Mouse (Mus musculus) hindbrain, embryonic 13.5 days (tissue): ENCODE measurements around the gene Ifrd2. TPM values are rescaled to one million over a fixed set of nuclear protein-coding genes. Genes with fewer than 3 reads are reported as not detected.

Source experiments
- ATAC-seq: fragments of 200-750 bp; cut with Nextera tagmentation; 2 replicates; pipeline ENCODE4 v1.8.0; 2017; ENCODE audit warnings: moderate TSS enrichment; ENCODE audit not compliant: low FRiP score
- H3K27ac ChIP-seq: fragments of 300-500 bp; sonication (generic); 2 replicates; pipeline ENCODE4 v1.5.1; 2015; ENCODE audit warnings: inconsistent platforms, mild to moderate bottlenecking, moderate library complexity
- H3K27me3 ChIP-seq: fragments of 300-500 bp; sonication (generic); 2 replicates; pipeline ENCODE4 v1.6.1; 2015; ENCODE audit warnings: mild to moderate bottlenecking, inconsistent platforms
- H3K36me3 ChIP-seq: fragments of 300-500 bp; sonication (generic); 2 replicates; pipeline ENCODE4 v1.6.1; 2015; ENCODE audit warnings: mild to moderate bottlenecking, inconsistent platforms
- H3K4me1 ChIP-seq: fragments of 300-500 bp; sonication (generic); replicated peaks from 2 replicates; pipeline ENCODE4 v1.6.1; 2015; ENCODE audit warnings: inconsistent platforms
- H3K4me2 ChIP-seq: fragments of 300-500 bp; sonication (generic); 2 replicates; pipeline ENCODE4 v1.6.1; 2015; ENCODE audit warnings: inconsistent platforms, mild to moderate bottlenecking, moderate library complexity
- H3K4me3 ChIP-seq: fragments of 300-500 bp; sonication (generic); 2 replicates; pipeline ENCODE4 v1.5.1; 2015; ENCODE audit warnings: mild to moderate bottlenecking, inconsistent platforms
- H3K9ac ChIP-seq: fragments of 300-500 bp; sonication (generic); 2 replicates; pipeline ENCODE4 v1.6.1; 2015; ENCODE audit warnings: mild to moderate bottlenecking, inconsistent platforms
- H3K9me3 ChIP-seq: fragments of 300-500 bp; sonication (generic); 2 replicates; pipeline ENCODE4 v1.6.1; 2016; ENCODE audit warnings: inconsistent platforms
- WGBS: fragments of 180-500 bp; shearing (Covaris S2); methylation state at CpG from one replicate; pipeline ENCODE4 v1.1.7; 2015; 5-methylcytosine and 5-hydroxymethylcytosine counted together
- polyA plus RNA-seq: library from polyadenylated mRNA; unstranded; fragments of >200 nt; fragmentation: Nextera tagmentation; extraction: Ambion mirVana; gene quantifications from 2 replicates; pipeline ENCODE4 v1.2.1, GENCODE M21; 2015

Ifrd2 gene
- polyA plus RNA-seq, 1 experiment from 2014 or later = 11.8 TPM

GRCm38 (mm10) chr9:107580501-107581317, 6.7 kb upstream of the Ifrd2 start, which contains the start of gene Hyal3:
Hyal3 (plus strand) TSS chr9:107580818.
- WGBS = under 1% methylated on average over 32 of the region's 32 CpGs
- peak within 1 kb of the TSS; percentile 83 for H3K9ac ChIP-seq
- H3K4me2 ChIP-seq = peak within 1 kb of the TSS; percentile 97
- H3K4me1 ChIP-seq = peaks cover 48% of the 10 kb centered on the region
- peak within 1 kb of the TSS; percentile 62 for H3K4me3 ChIP-seq
- H3K27ac ChIP-seq = peak within 1 kb of the TSS; percentile 86
- H3K9me3 ChIP-seq = no peaks in the 10 kb centered on the region
- no peaks in the 10 kb centered on the region for H3K27me3 ChIP-seq
- peaks cover 10% of the 10 kb centered on the region for H3K36me3 ChIP-seq
- ATAC-seq = peak; percentile 70

DNA sequence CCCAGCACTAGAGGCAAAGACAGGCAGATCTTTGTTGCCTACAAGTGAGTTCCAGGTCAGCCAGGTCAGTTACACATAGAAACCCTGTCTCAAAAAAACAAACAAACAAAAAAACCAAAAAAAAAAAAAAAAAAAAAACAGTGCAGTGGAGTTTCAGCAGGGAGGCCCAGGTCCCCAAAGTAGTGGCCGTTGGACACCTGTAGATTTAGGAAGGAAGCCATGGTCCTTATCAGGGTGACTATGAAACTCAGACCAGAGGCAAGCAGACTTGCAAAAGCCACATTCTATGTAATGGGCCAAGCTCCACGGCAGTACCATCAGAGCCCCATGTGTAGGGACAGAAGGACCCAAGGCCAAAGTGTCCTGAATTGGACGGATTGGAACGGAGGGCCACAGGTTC, 5.9 kb upstream of the Ifrd2 start:
- no peak for ATAC-seq
- no peaks in the 10 kb centered on the region for H3K27me3 ChIP-seq
- peaks cover 45% of the 10 kb centered on the region for H3K4me1 ChIP-seq
- peak overlapping the region; percentile 83 for H3K9ac ChIP-seq
- no peaks in the 10 kb centered on the region for H3K9me3 ChIP-seq
- no peak overlapping the region for H3K27ac ChIP-seq
- peaks cover 10% of the 10 kb centered on the region for H3K36me3 ChIP-seq
- H3K4me3 ChIP-seq = peak overlapping the region; percentile 62
- peak overlapping the region; percentile 97 for H3K4me2 ChIP-seq
- 83% methylated on average over 4 of the region's 4 CpGs for WGBS

DNA sequence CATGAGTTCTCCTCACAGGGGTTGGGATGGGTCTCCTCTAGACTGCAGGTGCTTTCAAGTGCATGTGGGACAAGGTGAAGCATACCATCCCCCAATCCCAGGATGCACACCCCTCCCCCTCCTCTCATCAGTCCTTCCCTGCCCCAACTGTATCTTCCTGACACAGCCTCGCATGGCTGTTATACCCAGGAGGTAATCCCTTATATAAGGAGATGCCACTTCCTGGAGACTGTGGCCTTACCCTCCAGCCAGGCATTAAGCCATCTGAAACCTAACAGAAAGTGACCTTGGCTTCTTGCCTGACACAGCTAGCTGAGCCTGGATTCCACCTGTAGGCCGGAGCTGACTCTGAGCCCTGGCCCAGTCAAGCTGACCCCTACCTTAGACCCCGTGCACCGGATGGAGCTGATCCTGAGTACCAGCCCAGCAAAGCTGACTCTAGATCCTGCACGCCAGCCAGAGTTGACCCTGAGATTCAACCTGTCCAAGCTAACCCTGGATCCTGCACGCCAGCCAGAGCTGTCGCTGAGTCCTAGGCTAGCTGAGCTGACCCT, 4.9 kb upstream of the Ifrd2 start:
- Histone ChIP-seq H3K4me3 (no peak overlapping the region), H3K9me3 (no peaks in the 10 kb centered on the region), H3K27ac (no peak overlapping the region), H3K27me3 (no peaks in the 10 kb centered on the region), H3K4me1 (peaks cover 35% of the 10 kb centered on the region), H3K4me2 (no peak overlapping the region), H3K36me3 (peaks cover 10% of the 10 kb centered on the region), H3K9ac (no peak overlapping the region)
- ATAC-seq = no peak
- 90% methylated on average over 7 of the region's 7 CpGs for WGBS

DNA sequence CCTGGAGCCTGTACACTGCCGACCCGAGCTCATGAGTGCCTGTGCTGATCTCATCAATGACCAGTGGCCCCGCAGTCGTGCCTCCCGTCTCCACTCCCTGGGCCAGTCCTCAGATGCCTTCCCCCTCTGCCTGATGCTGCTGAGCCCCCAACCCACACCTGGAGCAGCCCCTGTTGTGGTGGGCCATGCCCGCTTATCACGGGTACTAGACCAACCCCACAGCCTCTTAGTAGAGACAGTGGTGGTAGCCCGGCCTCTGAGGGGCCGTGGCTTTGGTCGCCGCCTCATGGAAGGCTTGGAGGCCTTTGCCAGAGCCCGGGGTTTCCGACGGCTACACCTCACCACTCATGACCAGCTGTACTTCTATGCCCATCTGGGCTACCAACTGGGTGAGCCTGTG, 4.3 kb upstream of the Ifrd2 start:
- Histone ChIP-seq H3K27me3 (no peaks in the 10 kb centered on the region), H3K4me2 (no peak overlapping the region), H3K36me3 (peaks cover 10% of the 10 kb centered on the region), H3K27ac (no peak overlapping the region), H3K4me3 (no peak overlapping the region), H3K9me3 (no peaks in the 10 kb centered on the region), H3K9ac (no peak overlapping the region), H3K4me1 (peaks cover 36% of the 10 kb centered on the region)
- no peak for ATAC-seq
- 93% methylated on average over 14 of the region's 14 CpGs for WGBS

- ATAC-seq = no peak
- H3K9ac ChIP-seq = no peak overlapping the region
- peaks cover 22% of the 10 kb centered on the region for H3K4me1 ChIP-seq
- no peak overlapping the region for H3K4me3 ChIP-seq
- H3K27ac ChIP-seq = no peak overlapping the region
- no peak overlapping the region for H3K4me2 ChIP-seq
- H3K9me3 ChIP-seq = no peaks in the 10 kb centered on the region
- no peaks in the 10 kb centered on the region for H3K27me3 ChIP-seq
- WGBS = 95% methylated on average over 5 of the region's 5 CpGs
- H3K36me3 ChIP-seq = peaks cover 29% of the 10 kb centered on the region
These were observed 938 bp upstream of the Ifrd2 start for GRCm38 (mm10) chr9:107586504-107586903.

- H3K4me1 ChIP-seq = peaks cover 15% of the 10 kb centered on the region
- H3K27me3 ChIP-seq = no peaks in the 10 kb centered on the region
- H3K4me2 ChIP-seq = peak overlapping the region; percentile 86
- 7% methylated on average over 33 of the region's 33 CpGs for WGBS
- no peak for ATAC-seq
- peak overlapping the region; percentile 69 for H3K9ac ChIP-seq
- H3K27ac ChIP-seq = no peak overlapping the region
- H3K9me3 ChIP-seq = no peaks in the 10 kb centered on the region
- peak overlapping the region; percentile 71 for H3K4me3 ChIP-seq
- H3K36me3 ChIP-seq = peaks cover 41% of the 10 kb centered on the region
These were observed 594 bp downstream of the Ifrd2 start for GRCm38 (mm10) chr9:107587833-107588639.

- 90% methylated on average over 25 of the region's 25 CpGs for WGBS
These were observed 2.8 kb downstream of the Ifrd2 start for GRCm38 (mm10) chr9:107590058-107590772.

GRCm38 (mm10) chr9:107590773-107591060, 3.3 kb downstream of the Ifrd2 start:
- Histone ChIP-seq H3K9me3 (no peaks in the 10 kb centered on the region), H3K27me3 (no peaks in the 10 kb centered on the region), H3K4me3 (no peak overlapping the region), H3K4me2 (no peak overlapping the region), H3K27ac (no peak overlapping the region), H3K36me3 (peaks cover 46% of the 10 kb centered on the region), H3K9ac (no peak overlapping the region), H3K4me1 (peaks cover 21% of the 10 kb centered on the region)
- ATAC-seq = no peak
- 96% methylated on average over 6 of the region's 6 CpGs for WGBS

More at GRCm38 (mm10) chr9:107590058-107590772, 2.8 kb downstream of the Ifrd2 start:
- H3K27ac ChIP-seq = no peak overlapping the region
- ATAC-seq = no peak
- H3K9ac ChIP-seq = no peak overlapping the region
- no peak overlapping the region for H3K4me2 ChIP-seq
- H3K27me3 ChIP-seq = no peaks in the 10 kb centered on the region
- H3K4me3 ChIP-seq = no peak overlapping the region
- H3K36me3 ChIP-seq = peaks cover 46% of the 10 kb centered on the region
- peaks cover 21% of the 10 kb centered on the region for H3K4me1 ChIP-seq
- no peaks in the 10 kb centered on the region for H3K9me3 ChIP-seq

GRCm38 (mm10) chr9:107593101-107593976, 5.9 kb downstream of the Ifrd2 start:
- Histone ChIP-seq H3K36me3 (peaks cover 46% of the 10 kb centered on the region), H3K9ac (peak overlapping the region; percentile 19; the same call in 1 of the 2 replicates), H3K4me2 (no peak overlapping the region), H3K9me3 (no peaks in the 10 kb centered on the region), H3K27ac (no peak overlapping the region), H3K4me1 (peaks cover 16% of the 10 kb centered on the region), H3K27me3 (no peaks in the 10 kb centered on the region), H3K4me3 (no peak overlapping the region)
- WGBS = 79% methylated on average over 11 of the region's 11 CpGs
- no peak for ATAC-seq

- Histone ChIP-seq H3K4me3 (no peak overlapping the region), H3K27me3 (no peaks in the 10 kb centered on the region), H3K4me1 (peaks cover 8% of the 10 kb centered on the region; the same call in 1 of the 2 replicates), H3K4me2 (no peak overlapping the region), H3K36me3 (peaks cover 46% of the 10 kb centered on the region), H3K9ac (no peak overlapping the region), H3K9me3 (no peaks in the 10 kb centered on the region), H3K27ac (no peak overlapping the region)
- WGBS = 73% methylated on average over 8 of the region's 8 CpGs
- no peak for ATAC-seq
These were observed 7.0 kb downstream of the Ifrd2 start for GRCm38 (mm10) chr9:107594281-107595062.
